Mouse (Mus musculus): Measurements from ENCODE around the gene Cenpq.

The Cenpq gene

GRCm38 (mm10) chr17:40934420-40935231, at the start of gene Cenpq, which contains the start of gene Mut:
Gene Cenpq (minus strand): TSS chr17:40935047.
Gene Mut (plus strand): TSS chr17:40934685.
- DNase-seq (ENCODE audit: low spot score), result peak; percentile 96

- no peak for DNase-seq (ENCODE audit: low spot score)
Observed at GRCm38 (mm10) chr17:40977914-40978313, 43.1 kb upstream of the Cenpq start.

GRCm38 (mm10) chr17:40948518-40948917, 13.7 kb upstream of the Cenpq start:
- DNase-seq (ENCODE audit: low spot score), result no peak

- peak; percentile 5 for DNase-seq (ENCODE audit: low spot score)
Observed at GRCm38 (mm10) chr17:40933985-40934384, 862 bp downstream of the Cenpq start.

- no peak for DNase-seq (ENCODE audit: low spot score)
Observed at GRCm38 (mm10) chr17:40915499-40915898, 19.3 kb downstream of the Cenpq start.

- no peak for DNase-seq (ENCODE audit: low spot score)
Observed at GRCm38 (mm10) chr17:40914250-40914649, 20.6 kb downstream of the Cenpq start, which contains the start of gene Glyatl3. Gene Glyatl3 (minus strand): TSS chr17:40914350.

GRCm38 (mm10) chr17:40904721-40905154, 30.1 kb downstream of the Cenpq start:
- DNase-seq (ENCODE audit: low spot score), result no peak

- no peak for DNase-seq (ENCODE audit: low spot score)
Observed at GRCm38 (mm10) chr17:40904056-40904597, 30.7 kb downstream of the Cenpq start.

GRCm38 (mm10) chr17:40903345-40903744, 31.5 kb downstream of the Cenpq start:
- no peak for DNase-seq (ENCODE audit: low spot score)

- no peak for DNase-seq (ENCODE audit: low spot score)
Observed at GRCm38 (mm10) chr17:40899783-40900363, 35.0 kb downstream of the Cenpq start.

GRCm38 (mm10) chr17:40896863-40897262, 38.0 kb downstream of the Cenpq start:
- DNase-seq (ENCODE audit: low spot score), result no peak

GRCm38 (mm10) chr17:40887849-40888536, 46.9 kb downstream of the Cenpq start:
- DNase-seq (ENCODE audit: low spot score), result no peak

- DNase-seq (ENCODE audit: low spot score), result no peak
Observed at GRCm38 (mm10) chr17:40885155-40885554, 49.7 kb downstream of the Cenpq start.

GRCm38 (mm10) chr17:40882172-40882571, 52.7 kb downstream of the Cenpq start:
- no peak for DNase-seq (ENCODE audit: low spot score)

- DNase-seq (ENCODE audit: low spot score), result peak; percentile 66
Observed at GRCm38 (mm10) chr17:40879924-40880691, 54.7 kb downstream of the Cenpq start, which contains the start of gene 9130008F23Rik. Gene 9130008F23Rik (minus strand): TSS chr17:40880559.

- no peak for DNase-seq (ENCODE audit: low spot score)
Observed at GRCm38 (mm10) chr17:40879528-40879923, 55.3 kb downstream of the Cenpq start.

- no peak for DNase-seq (ENCODE audit: low spot score)
Observed at GRCm38 (mm10) chr17:40877741-40878140, 57.1 kb downstream of the Cenpq start.

- no peak for DNase-seq (ENCODE audit: low spot score)
Observed at GRCm38 (mm10) chr17:40875568-40875967, 59.3 kb downstream of the Cenpq start.

GRCm38 (mm10) chr17:40874701-40875100, 60.1 kb downstream of the Cenpq start:
- no peak for DNase-seq (ENCODE audit: low spot score)

- DNase-seq (ENCODE audit: low spot score), result no peak
Observed at GRCm38 (mm10) chr17:40873582-40874011, 61.2 kb downstream of the Cenpq start.
